Mouse (Mus musculus) forebrain, embryonic 14.5 days (tissue): ENCODE measurements at regions not wholly inside any gene's neighbourhood (a gene's known extent, or its start where the extent isn't known, plus 50 kb on each side); places are given as distances from the start of the nearest gene placed in this dataset.
"Not testable (repeated sequence)": the region's sequence is repeated elsewhere in the genome, so short reads cannot be mapped to it uniquely, and the experiment has no call there.

Source experiments
- ATAC-seq: fragments of 200-750 bp; cut with Nextera tagmentation; 2 replicates; pipeline ENCODE4 v1.8.0; 2017; ENCODE audit warnings: mild to moderate bottlenecking, moderate library complexity
- DNase-seq: peaks from one replicate; pipeline ENCODE4 v3.0.0-alpha.2; 2015; ENCODE audit warnings: low spot score
- H3K27ac ChIP-seq: fragments of 300-500 bp; sonication (generic); 2 replicates; pipeline ENCODE4 v1.5.1; 2014; ENCODE audit warnings: low read depth, mild to moderate bottlenecking, control low read depth, low read length, moderate library complexity
- H3K27me3 ChIP-seq: fragments of 300-500 bp; sonication (generic); replicated peaks from 2 replicates; pipeline ENCODE4 v1.6.1; 2014; ENCODE audit warnings: low read length, control low read depth, mixed read lengths; ENCODE audit not compliant: control insufficient read depth, insufficient read depth
- H3K36me3 ChIP-seq: fragments of 300-500 bp; sonication (generic); 2 replicates; pipeline ENCODE4 v1.6.1; 2014; ENCODE audit warnings: low read length, control low read depth; ENCODE audit not compliant: control insufficient read depth, insufficient read depth
- H3K4me1 ChIP-seq: fragments of 300-500 bp; sonication (generic); 2 replicates; pipeline ENCODE4 v1.6.1; 2014; ENCODE audit warnings: antibody characterized with exemption, low read length, control low read depth; ENCODE audit not compliant: control insufficient read depth, insufficient read depth
- H3K4me2 ChIP-seq: fragments of 300-500 bp; sonication (generic); 2 replicates; pipeline ENCODE4 v1.6.1; 2014; ENCODE audit warnings: mild to moderate bottlenecking, control low read depth, low read length
- H3K4me3 ChIP-seq: fragments of 300-500 bp; sonication (generic); 2 replicates; pipeline ENCODE4 v1.5.1; 2014; ENCODE audit warnings: low read depth, low read length, control low read depth
- H3K9ac ChIP-seq: fragments of 300-500 bp; sonication (generic); 2 replicates; pipeline ENCODE4 v1.6.1; 2014; ENCODE audit warnings: mild to moderate bottlenecking, low read length, control low read depth, moderate library complexity
- H3K9me3 ChIP-seq: fragments of 300-500 bp; sonication (generic); replicated peaks from 2 replicates; pipeline ENCODE4 v1.6.1; 2016; ENCODE audit warnings: low read length, control low read depth, mixed read lengths; ENCODE audit not compliant: control insufficient read depth
- WGBS: fragments of 180-500 bp; shearing (Covaris S2); extraction: QIAGEN DNeasy Blood & Tissue Kit; methylation state at CpG from one replicate; pipeline ENCODE4 v1.1.7; 2014; 5-methylcytosine and 5-hydroxymethylcytosine counted together

DNA sequence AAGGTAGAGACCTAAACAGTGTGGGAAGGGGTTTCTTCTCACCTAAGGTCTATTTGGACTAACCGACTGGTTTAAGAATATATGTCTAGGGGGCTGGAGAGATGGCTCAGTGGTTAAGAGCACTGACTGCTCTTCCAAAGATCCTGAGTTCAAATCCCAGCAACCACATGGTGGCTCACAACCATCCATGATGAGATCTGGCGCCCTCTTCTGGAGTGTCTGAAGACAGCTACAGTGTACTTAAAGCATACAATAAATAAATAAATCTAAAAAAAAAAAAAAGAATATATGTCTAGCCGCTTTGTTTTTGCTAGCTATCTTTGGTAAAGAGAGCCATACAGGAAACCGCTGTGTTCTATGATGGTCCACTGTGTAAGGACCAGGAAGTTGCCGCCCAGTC lies 234.5 kb downstream of the Matn1 start:
- H3K4me1 ChIP-seq, DNase-seq, H3K4me3 ChIP-seq, H3K9ac ChIP-seq, ATAC-seq, H3K9me3 ChIP-seq, H3K4me2 ChIP-seq, H3K27ac ChIP-seq, H3K27me3 ChIP-seq, H3K36me3 ChIP-seq: not testable (repeated sequence)
- WGBS = 87% methylated on average over 5 of the region's 5 CpGs

DNA sequence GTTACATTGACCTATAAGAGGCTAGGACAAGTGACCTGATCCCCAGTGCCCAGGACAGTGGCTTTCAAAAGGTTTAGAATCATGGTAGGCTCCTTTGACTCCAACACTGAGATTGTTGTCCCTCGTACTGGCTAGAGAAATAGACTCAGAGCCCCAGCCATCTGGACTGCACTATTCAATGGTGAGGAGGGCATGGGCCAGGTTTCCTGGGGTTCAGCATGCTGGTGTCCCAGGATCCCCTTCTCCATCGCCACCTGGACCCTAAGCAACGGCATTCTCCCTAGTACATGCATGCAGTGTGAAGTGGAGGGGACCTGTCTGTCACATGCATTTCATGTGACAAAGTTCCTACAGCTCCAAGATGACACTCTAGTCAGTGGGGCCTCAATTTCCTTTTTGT lies 243.9 kb downstream of the Matn1 start:
- ATAC-seq (no peak), DNase-seq (no peak)
- WGBS = 86% methylated on average over 3 of the region's 3 CpGs
- Histone ChIP-seq H3K4me2 (no peak overlapping the region), H3K36me3 (no peaks in the 10 kb centered on the region), H3K9ac (no peak overlapping the region), H3K4me1 (peaks cover 5% of the 10 kb centered on the region; the same call in 1 of the 2 replicates), H3K4me3 (no peak overlapping the region), H3K27ac (no peak overlapping the region), H3K9me3 (no peaks in the 10 kb centered on the region), H3K27me3 (no peaks in the 10 kb centered on the region)

GRCm38 (mm10) chr4:131191106-131191880 lies 247.1 kb downstream of the Matn1 start:
- Histone ChIP-seq H3K36me3 (no peaks in the 10 kb centered on the region), H3K27ac (no peak overlapping the region), H3K4me1 (peaks cover 5% of the 10 kb centered on the region; the same call in 1 of the 2 replicates), H3K9me3 (no peaks in the 10 kb centered on the region), H3K9ac (no peak overlapping the region), H3K4me2 (no peak overlapping the region), H3K27me3 (no peaks in the 10 kb centered on the region), H3K4me3 (no peak overlapping the region)
- DNase-seq = peak; percentile 65
- WGBS = 57% methylated on average over 13 of the region's 13 CpGs
- peak; percentile 52; the same call in 1 of the 2 replicates for ATAC-seq

DNA sequence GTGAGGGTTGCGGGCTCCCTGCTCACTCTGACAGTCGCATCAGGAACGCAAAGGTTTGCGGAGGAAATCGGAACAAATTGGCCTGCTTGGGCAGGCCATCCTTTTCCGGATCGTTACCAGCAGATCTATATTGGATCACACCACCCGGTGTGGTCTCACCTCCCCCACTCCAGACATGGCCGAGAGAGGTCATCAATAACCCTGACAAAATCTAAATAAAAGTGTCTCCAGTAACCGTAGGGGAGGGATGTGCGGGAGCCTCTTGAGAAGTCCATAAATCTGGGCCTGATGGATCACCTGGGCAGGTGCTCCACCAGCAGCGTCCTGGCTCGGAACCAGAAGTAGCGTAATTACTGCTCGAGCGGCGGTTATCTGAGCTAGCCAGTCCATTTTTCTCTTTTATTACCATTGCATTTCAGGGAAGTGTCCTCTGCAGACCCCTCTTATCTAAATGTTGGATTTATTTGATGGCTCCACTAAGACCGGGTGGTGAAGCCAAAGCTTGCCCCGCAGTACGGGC lies 249.8 kb downstream of the Matn1 start:
- no peak overlapping the region for H3K9ac ChIP-seq
- 94% methylated on average over 20 of the region's 20 CpGs for WGBS
- no peaks in the 10 kb centered on the region for H3K9me3 ChIP-seq
- no peaks in the 10 kb centered on the region for H3K27me3 ChIP-seq
- no peak overlapping the region for H3K27ac ChIP-seq
- no peak overlapping the region for H3K4me3 ChIP-seq
- no peaks in the 10 kb centered on the region for H3K36me3 ChIP-seq
- H3K4me1 ChIP-seq = peaks cover 5% of the 10 kb centered on the region; the same call in 1 of the 2 replicates
- no peak overlapping the region for H3K4me2 ChIP-seq
- ATAC-seq (no peak), DNase-seq (no peak)

DNA sequence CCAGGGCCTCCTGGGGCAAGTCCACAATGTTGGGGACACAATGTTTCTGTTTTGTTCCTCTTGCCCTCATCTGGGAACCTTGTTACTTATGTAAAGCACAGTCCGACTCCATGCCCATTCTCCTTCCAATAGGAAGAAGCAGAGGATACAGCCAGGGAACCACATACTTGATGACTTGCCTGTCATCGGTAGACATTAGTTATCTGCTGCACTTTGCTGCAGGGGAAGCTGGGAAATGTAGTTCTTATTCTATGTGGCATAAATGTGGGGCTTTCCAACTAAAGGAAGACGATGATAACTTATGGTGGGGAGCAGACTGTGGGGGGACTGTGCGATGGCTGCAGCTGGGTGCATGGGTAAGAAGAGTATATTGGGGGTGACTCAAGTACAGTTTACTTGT lies 252.0 kb downstream of the Matn1 start:
- Histone ChIP-seq H3K4me1 (peaks cover 4% of the 10 kb centered on the region; the same call in 1 of the 2 replicates), H3K4me3 (no peak overlapping the region), H3K27ac (no peak overlapping the region), H3K4me2 (no peak overlapping the region), H3K27me3 (no peaks in the 10 kb centered on the region), H3K9me3 (no peaks in the 10 kb centered on the region), H3K9ac (no peak overlapping the region), H3K36me3 (no peaks in the 10 kb centered on the region)
- DNase-seq = no peak
- no peak for ATAC-seq
- WGBS = 94% methylated on average over 4 of the region's 4 CpGs

- peaks cover 19% of the 10 kb centered on the region for H3K4me1 ChIP-seq
- H3K36me3 ChIP-seq = no peaks in the 10 kb centered on the region
- no peaks in the 10 kb centered on the region for H3K9me3 ChIP-seq
- no peak overlapping the region for H3K4me3 ChIP-seq
- no peak overlapping the region for H3K27ac ChIP-seq
- no peak for ATAC-seq
- no peak overlapping the region for H3K9ac ChIP-seq
- no peak overlapping the region for H3K4me2 ChIP-seq
- no peaks in the 10 kb centered on the region for H3K27me3 ChIP-seq
- WGBS = 93% methylated on average over 12 of the region's 12 CpGs
- no peak for DNase-seq
These were observed 259.5 kb downstream of the Matn1 start for GRCm38 (mm10) chr4:131203721-131204120.

DNA sequence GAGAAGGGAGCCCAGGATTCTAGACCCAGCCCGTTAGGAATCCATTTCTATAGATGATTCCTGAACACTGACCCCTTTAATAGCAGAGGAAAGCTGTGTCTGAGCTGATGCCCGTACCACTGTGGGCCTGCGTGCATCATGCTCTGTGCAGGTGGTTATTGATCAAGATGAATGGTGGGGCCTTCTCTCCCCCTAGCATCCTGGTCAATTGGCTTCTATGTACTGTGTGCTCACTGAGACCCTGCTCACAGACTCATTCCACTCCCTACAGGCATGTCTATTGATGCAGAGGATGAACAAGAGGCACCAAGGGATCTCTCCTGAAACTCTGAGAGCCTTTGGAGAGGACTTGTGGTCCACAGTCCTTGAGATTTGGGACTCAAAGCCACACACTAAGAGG lies 260.5 kb downstream of the Matn1 start:
- no peak overlapping the region for H3K9ac ChIP-seq
- no peak overlapping the region for H3K27ac ChIP-seq
- WGBS = 89% methylated on average over 3 of the region's 3 CpGs
- H3K36me3 ChIP-seq = no peaks in the 10 kb centered on the region
- DNase-seq (no peak), ATAC-seq (no peak)
- no peaks in the 10 kb centered on the region for H3K9me3 ChIP-seq
- no peaks in the 10 kb centered on the region for H3K27me3 ChIP-seq
- H3K4me2 ChIP-seq = no peak overlapping the region
- H3K4me3 ChIP-seq = no peak overlapping the region
- peaks cover 19% of the 10 kb centered on the region for H3K4me1 ChIP-seq

DNA sequence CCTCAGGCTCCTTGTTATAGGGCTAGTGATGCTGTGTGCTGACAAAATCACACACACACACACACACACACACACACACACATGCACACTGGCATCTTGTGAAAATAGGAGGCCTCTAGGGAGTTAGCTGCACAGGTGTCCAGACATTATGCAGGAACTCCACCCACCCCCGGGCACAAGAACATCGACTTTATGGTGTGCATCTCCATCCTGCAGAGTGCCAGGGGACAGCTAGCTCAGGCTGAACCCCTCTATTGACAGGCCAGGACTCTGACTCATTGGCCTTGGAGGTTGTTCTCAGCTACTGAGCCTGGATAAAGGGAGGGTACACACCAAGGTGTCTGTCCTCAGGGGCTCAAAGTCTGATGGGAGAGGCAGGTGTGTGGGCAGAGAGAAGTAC lies 260.9 kb downstream of the Matn1 start:
- no peaks in the 10 kb centered on the region for H3K27me3 ChIP-seq
- H3K36me3 ChIP-seq = no peaks in the 10 kb centered on the region
- no peak overlapping the region; the same call in 1 of the 2 replicates for H3K27ac ChIP-seq
- H3K4me3 ChIP-seq = no peak overlapping the region
- ATAC-seq (no peak), DNase-seq (no peak)
- H3K4me1 ChIP-seq = peaks cover 19% of the 10 kb centered on the region
- H3K4me2 ChIP-seq = no peak overlapping the region
- WGBS = 97% methylated on average over 2 of the region's 2 CpGs
- H3K9ac ChIP-seq = no peak overlapping the region
- H3K9me3 ChIP-seq = no peaks in the 10 kb centered on the region

- peak; percentile 60 for DNase-seq
- H3K4me1 ChIP-seq = peaks cover 19% of the 10 kb centered on the region
- peak; percentile 45; the same call in 1 of the 2 replicates for ATAC-seq
- H3K36me3 ChIP-seq = no peaks in the 10 kb centered on the region
- peak overlapping the region; percentile 87 for H3K27ac ChIP-seq
- no peaks in the 10 kb centered on the region for H3K9me3 ChIP-seq
- H3K4me2 ChIP-seq = no peak overlapping the region
- no peaks in the 10 kb centered on the region for H3K27me3 ChIP-seq
- no peak overlapping the region for H3K4me3 ChIP-seq
- H3K9ac ChIP-seq = no peak overlapping the region
- WGBS = 38% methylated on average over 4 of the region's 4 CpGs
These were observed 261.5 kb downstream of the Matn1 start for GRCm38 (mm10) chr4:131205685-131206084.
